Mouse (Mus musculus) neural tube, embryonic 14.5 days (tissue): ENCODE data around the gene Itih2. TPM values are rescaled to one million over a fixed set of nuclear protein-coding genes. Genes with fewer than 3 reads are reported as not detected.

ENCODE experiments used
- ATAC-seq: fragments of 200-750 bp; cut with Nextera tagmentation; 2 replicates; pipeline ENCODE4 v1.8.0; 2017; ENCODE audit warnings: low read depth, mild to moderate bottlenecking, moderate TSS enrichment, moderate library complexity
- H3K27ac ChIP-seq: fragments of 300-500 bp; sonication (generic); 2 replicates; pipeline ENCODE4 v1.5.1; 2014; ENCODE audit warnings: low read depth, mild to moderate bottlenecking, control low read depth, low read length, moderate library complexity, mixed read lengths
- H3K27me3 ChIP-seq: fragments of 300-500 bp; sonication (generic); 2 replicates; pipeline ENCODE4 v1.6.1; 2014; ENCODE audit warnings: low read length; ENCODE audit not compliant: control insufficient read depth, insufficient read depth
- H3K36me3 ChIP-seq: fragments of 300-500 bp; sonication (generic); 2 replicates; pipeline ENCODE4 v1.6.1; 2014; ENCODE audit warnings: low read length, mixed read lengths; ENCODE audit not compliant: control insufficient read depth, insufficient read depth
- H3K4me1 ChIP-seq: fragments of 300-500 bp; sonication (generic); 2 replicates; pipeline ENCODE4 v1.6.1; 2014; ENCODE audit warnings: low read length; ENCODE audit not compliant: control insufficient read depth, insufficient read depth
- H3K4me2 ChIP-seq: fragments of 300-500 bp; sonication (generic); 2 replicates; pipeline ENCODE4 v1.6.1; 2014; ENCODE audit warnings: mild to moderate bottlenecking, low read depth, low read length, control low read depth
- H3K4me3 ChIP-seq: fragments of 300-500 bp; sonication (generic); 2 replicates; pipeline ENCODE4 v1.5.1; 2014; ENCODE audit warnings: low read depth, low read length, control low read depth, mixed read lengths
- H3K9ac ChIP-seq: fragments of 300-500 bp; sonication (generic); replicated peaks from 2 replicates; pipeline ENCODE4 v1.6.1; 2014; ENCODE audit warnings: low read depth, mild to moderate bottlenecking, control low read depth, low read length, mixed read lengths
- H3K9me3 ChIP-seq: fragments of 300-500 bp; sonication (generic); 2 replicates; pipeline ENCODE4 v1.6.1; 2016; ENCODE audit warnings: low read length; ENCODE audit not compliant: control insufficient read depth
- WGBS: fragments of 180-500 bp; shearing (Covaris S2); extraction: QIAGEN DNeasy Blood & Tissue Kit; methylation state at CpG from one replicate; pipeline ENCODE4 v1.1.7; 2014; 5-methylcytosine and 5-hydroxymethylcytosine counted together
- polyA plus RNA-seq: library from polyadenylated mRNA; unstranded; fragments of >200 nt; fragmentation: Nextera tagmentation; extraction: Ambion mirVana; gene quantifications from 2 replicates; pipeline ENCODE4 v1.2.1, GENCODE M21; 2014

The Itih2 gene
- polyA plus RNA-seq, 1 experiment from 2014 or later: 0.23 TPM

DNA sequence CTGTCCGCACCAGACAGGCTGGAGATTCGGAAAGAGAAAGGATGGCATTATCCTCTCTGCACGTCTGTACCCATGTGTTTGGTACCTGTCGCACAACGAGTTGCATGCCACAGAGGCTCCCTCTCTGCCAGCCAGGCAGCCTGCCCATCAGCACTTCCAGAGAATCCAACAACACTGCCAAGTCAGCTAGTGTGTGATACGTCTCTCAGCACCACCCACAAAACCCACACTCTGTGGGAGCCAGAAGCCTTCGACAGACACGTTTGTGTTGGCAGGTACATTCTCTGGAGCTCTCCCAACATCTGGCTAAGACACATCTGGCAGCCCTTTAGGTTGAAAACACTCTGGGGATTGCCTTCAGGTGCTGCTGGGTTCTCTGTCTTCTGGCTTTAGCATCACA lies 16.0 kb upstream of the Itih2 start:
- Histone ChIP-seq H3K36me3 (no peaks in the 10 kb centered on the region), H3K27me3 (no peaks in the 10 kb centered on the region), H3K9me3 (no peaks in the 10 kb centered on the region), H3K4me2 (no peak overlapping the region), H3K4me3 (no peak overlapping the region), H3K4me1 (no peaks in the 10 kb centered on the region), H3K27ac (no peak overlapping the region), H3K9ac (no peak overlapping the region)
- WGBS: 82% methylated on average over 8 of the region's 8 CpGs
- ATAC-seq: no peak

DNA sequence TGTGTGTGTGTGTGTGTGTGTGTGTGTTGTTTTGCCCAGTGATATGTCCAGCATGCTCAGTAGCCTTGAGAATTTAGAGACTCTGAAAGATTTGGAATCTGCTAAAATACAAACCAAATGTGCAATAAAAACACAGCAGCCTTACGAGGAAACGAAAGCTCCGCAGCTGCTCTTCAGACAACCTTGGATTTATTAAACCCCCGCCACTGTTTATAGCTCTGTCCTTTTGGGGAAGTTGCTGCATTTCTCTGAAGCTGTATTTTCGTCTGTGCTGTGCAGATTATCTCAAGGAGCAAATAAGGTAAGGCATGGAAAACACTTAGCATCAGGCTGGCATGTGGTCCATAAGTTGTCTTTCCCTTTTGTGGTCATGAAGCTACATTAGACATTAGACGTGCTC lies 14.3 kb upstream of the Itih2 start:
- WGBS: 56% methylated on average over 6 of the region's 6 CpGs
- Histone ChIP-seq H3K4me1 (no peaks in the 10 kb centered on the region), H3K9ac (no peak overlapping the region), H3K9me3 (no peaks in the 10 kb centered on the region), H3K36me3 (no peaks in the 10 kb centered on the region), H3K27ac (no peak overlapping the region), H3K4me2 (no peak overlapping the region), H3K4me3 (no peak overlapping the region), H3K27me3 (no peaks in the 10 kb centered on the region)
- ATAC-seq: no peak

DNA sequence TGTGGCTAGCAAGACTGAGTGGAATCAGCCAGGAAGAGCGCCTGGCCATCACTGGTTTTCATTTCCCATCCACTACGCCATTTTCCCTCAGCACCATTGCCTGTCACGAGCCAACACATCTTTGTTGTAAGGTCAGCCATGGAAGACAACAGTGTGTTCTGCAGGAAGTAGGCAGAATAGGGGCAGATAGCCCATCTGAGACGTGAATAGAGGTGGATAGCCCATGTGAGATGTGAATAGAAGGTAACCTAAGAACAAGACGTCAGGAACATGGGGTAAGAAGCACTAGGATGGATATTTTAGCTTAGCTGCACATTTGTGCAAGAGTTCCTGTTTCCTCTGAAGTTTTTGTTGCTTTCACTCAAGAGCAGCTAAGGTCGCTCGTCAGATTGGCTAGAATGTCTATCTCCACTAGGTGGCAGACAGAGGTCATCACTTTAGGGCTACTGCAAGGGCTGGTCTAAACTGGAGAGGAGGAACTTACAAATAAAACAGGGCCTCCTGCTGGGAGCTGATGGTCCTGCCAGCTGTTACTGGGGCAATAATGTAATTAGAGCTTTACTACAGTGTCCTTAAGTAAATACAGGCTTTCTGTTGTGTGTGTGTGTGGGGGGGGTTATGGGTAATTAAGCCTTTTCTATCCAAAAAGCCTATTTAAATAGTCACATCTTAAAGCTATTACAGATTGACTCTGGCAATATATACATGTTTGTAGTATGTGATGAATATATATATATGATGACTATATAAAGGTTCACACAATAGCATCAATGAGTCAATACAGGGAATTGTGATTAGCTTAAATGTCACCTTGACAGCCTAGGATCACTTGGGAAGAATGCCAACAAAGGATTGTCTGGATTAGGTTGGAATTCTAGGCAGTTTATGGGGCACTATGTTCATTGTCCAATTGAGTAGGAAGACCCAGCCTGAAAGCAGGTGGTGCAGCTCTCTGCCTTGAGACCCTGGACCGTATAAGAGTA lies 11.6 kb upstream of the Itih2 start:
- Histone ChIP-seq H3K9ac (no peak overlapping the region), H3K4me2 (no peak overlapping the region), H3K27ac (no peak overlapping the region), H3K4me1 (no peaks in the 10 kb centered on the region), H3K27me3 (no peaks in the 10 kb centered on the region), H3K4me3 (no peak overlapping the region), H3K9me3 (no peaks in the 10 kb centered on the region), H3K36me3 (no peaks in the 10 kb centered on the region)
- peak; percentile 91; the same call in 1 of the 2 replicates for ATAC-seq
- 30% methylated on average over 8 of the region's 8 CpGs for WGBS

DNA sequence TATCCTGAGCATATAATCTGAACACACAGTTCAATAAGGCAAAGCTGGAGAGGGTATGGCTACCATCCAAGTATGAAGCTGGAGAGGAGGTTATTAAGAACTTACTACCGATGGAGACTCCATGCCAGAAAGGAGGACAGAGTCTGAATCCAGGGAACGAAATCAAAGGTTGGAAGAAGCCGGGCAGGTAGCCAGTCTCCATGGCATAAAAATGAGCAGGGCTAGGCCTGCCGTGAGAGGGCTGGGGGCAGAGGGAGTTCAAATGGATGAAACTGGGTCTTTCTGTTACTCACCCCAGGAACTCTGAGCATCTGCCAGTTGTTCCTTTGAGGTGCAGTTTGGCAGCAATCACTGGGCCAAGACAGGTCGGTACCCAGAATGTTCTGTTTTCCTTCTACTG lies 9.3 kb upstream of the Itih2 start:
- Histone ChIP-seq H3K9me3 (no peaks in the 10 kb centered on the region), H3K4me2 (no peak overlapping the region), H3K4me3 (no peak overlapping the region), H3K4me1 (no peaks in the 10 kb centered on the region), H3K9ac (no peak overlapping the region), H3K27me3 (no peaks in the 10 kb centered on the region), H3K27ac (no peak overlapping the region), H3K36me3 (no peaks in the 10 kb centered on the region)
- no peak for ATAC-seq
- WGBS: 80% methylated on average over 5 of the region's 5 CpGs

DNA sequence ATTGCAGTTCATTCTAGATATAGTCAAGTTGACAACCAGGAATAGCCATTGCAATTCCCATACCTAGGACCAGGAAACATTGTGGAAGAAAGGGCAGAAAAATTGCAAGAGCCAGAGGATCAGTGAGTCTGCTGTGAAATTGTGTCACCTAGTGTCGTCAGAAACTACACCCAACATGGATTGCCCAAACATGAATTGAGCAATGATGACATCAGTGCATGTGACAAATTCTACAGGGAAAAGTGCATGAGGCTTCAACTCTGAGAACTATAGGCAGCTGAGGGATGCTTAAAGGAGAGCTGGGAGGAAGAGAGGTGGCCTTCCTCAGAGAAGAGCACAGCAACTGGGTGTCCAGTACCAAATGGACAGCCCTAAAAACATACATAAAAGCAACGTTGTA lies 6.1 kb upstream of the Itih2 start:
- Histone ChIP-seq H3K36me3 (no peaks in the 10 kb centered on the region), H3K27me3 (no peaks in the 10 kb centered on the region), H3K4me1 (no peaks in the 10 kb centered on the region), H3K27ac (no peak overlapping the region), H3K9ac (no peak overlapping the region), H3K9me3 (no peaks in the 10 kb centered on the region), H3K4me2 (no peak overlapping the region), H3K4me3 (no peak overlapping the region)
- no peak for ATAC-seq
- WGBS: 87% methylated on average over 2 of the region's 2 CpGs

DNA sequence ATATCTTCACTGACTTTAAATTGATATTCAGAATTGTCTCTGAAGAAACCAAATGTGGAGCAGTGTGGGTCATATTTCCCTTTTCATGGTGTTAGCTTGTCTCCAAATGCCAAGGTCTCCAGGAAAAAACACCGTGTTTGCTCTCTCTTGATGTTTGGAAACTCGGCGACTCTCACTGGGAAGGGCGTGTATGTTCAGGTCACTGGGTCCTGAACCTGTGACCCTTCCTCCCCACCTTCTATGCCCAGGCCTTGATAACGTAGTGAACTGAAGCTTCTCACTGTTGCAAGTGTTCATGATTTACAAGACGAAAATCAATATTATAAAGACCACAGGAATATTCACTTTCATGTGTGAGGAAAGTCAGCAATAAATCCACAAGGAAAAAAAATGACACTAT lies 2.7 kb upstream of the Itih2 start:
- no peak for ATAC-seq
- Histone ChIP-seq H3K9me3 (no peaks in the 10 kb centered on the region), H3K27ac (no peak overlapping the region), H3K4me2 (no peak overlapping the region), H3K36me3 (no peaks in the 10 kb centered on the region), H3K4me3 (no peak overlapping the region), H3K27me3 (no peaks in the 10 kb centered on the region), H3K9ac (no peak overlapping the region), H3K4me1 (no peaks in the 10 kb centered on the region)
- 76% methylated on average over 6 of the region's 6 CpGs for WGBS

DNA sequence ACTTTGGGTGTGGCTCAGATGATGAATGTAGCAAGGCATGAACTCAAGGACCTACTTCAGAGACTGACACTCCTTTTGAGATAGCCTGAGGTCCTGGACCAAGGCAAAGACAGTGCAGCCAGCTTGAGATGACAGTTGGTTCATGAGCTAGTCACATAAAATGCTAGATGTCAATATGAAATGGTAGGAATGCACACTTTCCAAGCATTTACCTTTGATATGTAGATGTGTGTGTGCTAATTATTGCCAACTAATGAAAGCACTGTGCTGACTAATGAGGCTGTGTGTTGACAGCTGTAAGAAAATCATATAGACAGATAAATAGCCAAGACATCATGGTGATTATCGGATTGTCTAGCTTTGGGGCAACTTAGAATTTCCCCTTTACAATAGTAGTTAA lies 932 bp upstream of the Itih2 start:
- Histone ChIP-seq H3K9ac (no peak overlapping the region), H3K36me3 (no peaks in the 10 kb centered on the region), H3K4me3 (no peak overlapping the region), H3K27ac (no peak overlapping the region), H3K27me3 (no peaks in the 10 kb centered on the region), H3K9me3 (no peaks in the 10 kb centered on the region), H3K4me1 (no peaks in the 10 kb centered on the region), H3K4me2 (no peak overlapping the region)
- ATAC-seq: no peak
- WGBS: 91% methylated on average over 1 of the region's 1 CpGs

DNA sequence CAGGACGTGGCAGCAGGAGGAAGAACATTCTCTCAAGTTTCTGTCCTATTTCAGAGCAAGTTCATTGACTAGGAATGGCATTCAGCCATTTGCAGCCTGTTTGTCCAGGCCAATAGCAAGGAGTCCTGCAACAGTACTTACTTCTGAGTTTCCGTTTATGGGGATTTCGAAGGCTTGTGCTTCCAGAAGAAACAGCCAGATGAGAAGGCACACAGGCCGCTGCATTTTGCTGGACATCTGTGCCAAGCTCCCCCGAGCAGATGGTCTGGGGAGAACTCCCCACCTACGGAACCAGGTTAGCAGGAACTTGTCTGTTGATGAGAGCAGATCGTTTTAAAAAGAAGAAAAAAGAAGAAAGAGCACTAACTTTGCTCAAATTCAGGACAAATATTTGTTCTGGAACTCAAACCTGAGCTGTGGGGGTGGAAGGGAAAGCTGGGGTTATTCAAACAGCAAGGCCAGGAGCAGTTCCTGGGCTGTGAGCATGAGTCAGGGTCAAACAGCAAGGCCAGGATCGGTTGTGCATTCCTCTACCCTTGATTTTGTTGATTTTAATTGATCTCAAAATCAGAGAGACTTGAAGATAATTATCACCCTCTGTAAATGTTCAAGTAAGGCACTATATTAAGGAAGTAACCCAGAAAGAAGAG lies 730 bp downstream of the Itih2 start:
- Histone ChIP-seq H3K27ac (no peak overlapping the region), H3K36me3 (no peaks in the 10 kb centered on the region), H3K4me2 (no peak overlapping the region), H3K9ac (no peak overlapping the region), H3K9me3 (no peaks in the 10 kb centered on the region), H3K27me3 (no peaks in the 10 kb centered on the region), H3K4me3 (no peak overlapping the region), H3K4me1 (no peaks in the 10 kb centered on the region)
- WGBS: 82% methylated on average over 8 of the region's 8 CpGs
- ATAC-seq: no peak

DNA sequence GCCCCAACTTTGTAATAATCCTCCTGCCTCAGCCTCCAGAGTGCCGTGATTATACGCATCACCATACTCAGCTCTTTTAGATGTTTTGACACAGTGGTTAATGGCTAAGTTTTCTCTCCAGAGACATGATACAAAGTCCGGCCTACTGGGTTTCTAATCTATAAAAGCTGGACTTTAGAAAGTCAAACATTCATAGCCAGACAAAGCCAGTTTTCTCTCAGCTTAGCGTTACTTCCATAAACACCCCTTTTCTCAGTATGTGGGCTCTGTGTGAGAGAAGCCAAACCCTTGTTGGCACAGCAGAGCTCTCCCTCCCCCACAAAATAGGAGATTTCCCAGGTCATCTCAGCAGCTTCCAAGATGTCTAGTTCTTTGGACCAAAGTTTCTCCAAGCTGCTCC lies 2.6 kb downstream of the Itih2 start:
- Histone ChIP-seq H3K4me2 (no peak overlapping the region), H3K4me1 (no peaks in the 10 kb centered on the region), H3K27ac (no peak overlapping the region), H3K27me3 (no peaks in the 10 kb centered on the region), H3K4me3 (no peak overlapping the region), H3K9ac (no peak overlapping the region), H3K36me3 (no peaks in the 10 kb centered on the region), H3K9me3 (no peaks in the 10 kb centered on the region)
- ATAC-seq: no peak
- 85% methylated on average over 4 of the region's 4 CpGs for WGBS
